Mouse (Mus musculus) kidney, embryonic 16.5 days (tissue): ENCODE data around the gene Zfp991. TPM values are rescaled to one million over a fixed set of nuclear protein-coding genes. Genes with fewer than 3 reads are reported as not detected.
"Not testable (repeated sequence)": the region's sequence is repeated elsewhere in the genome, so short reads cannot be mapped to it uniquely, and the experiment has no call there.

Experiments used
- ATAC-seq: fragments of 200-750 bp; cut with Nextera tagmentation; 2 replicates; pipeline ENCODE4 v1.8.0; 2017; ENCODE audit warnings: moderate TSS enrichment; ENCODE audit not compliant: low FRiP score, low TSS enrichment
- H3K27ac ChIP-seq: fragments of 300-500 bp; sonication (generic); 2 replicates; pipeline ENCODE4 v1.5.1; 2014; ENCODE audit warnings: low read length
- H3K27me3 ChIP-seq: fragments of 300-500 bp; sonication (generic); 2 replicates; pipeline ENCODE4 v1.6.1; 2014; ENCODE audit warnings: low read length, control low read depth, mixed read lengths; ENCODE audit not compliant: insufficient read depth
- H3K36me3 ChIP-seq: fragments of 300-500 bp; sonication (generic); 2 replicates; pipeline ENCODE4 v1.6.1; 2014; ENCODE audit warnings: low read length, control low read depth, mixed read lengths; ENCODE audit not compliant: insufficient read depth
- H3K4me1 ChIP-seq: fragments of 300-500 bp; sonication (generic); 2 replicates; pipeline ENCODE4 v1.6.1; 2014; ENCODE audit warnings: low read length, control low read depth, mixed read lengths; ENCODE audit not compliant: insufficient read depth
- H3K4me2 ChIP-seq: fragments of 300-500 bp; sonication (generic); replicated peaks from 2 replicates; pipeline ENCODE4 v1.6.1; 2014; ENCODE audit warnings: low read depth, low read length
- H3K4me3 ChIP-seq: fragments of 300-500 bp; sonication (generic); 2 replicates; pipeline ENCODE4 v1.5.1; 2014; ENCODE audit warnings: mild to moderate bottlenecking, low read length
- H3K9ac ChIP-seq: fragments of 300-500 bp; sonication (generic); replicated peaks from 2 replicates; pipeline ENCODE4 v1.6.1; 2014; ENCODE audit warnings: low read length
- H3K9me3 ChIP-seq: fragments of 300-500 bp; sonication (generic); 2 replicates; pipeline ENCODE4 v1.6.1; 2016; ENCODE audit warnings: low read length, control low read depth
- WGBS: fragments of 180-500 bp; shearing (Covaris S2); extraction: QIAGEN DNeasy Blood & Tissue Kit; methylation state at CpG from one replicate; pipeline ENCODE4 v1.1.7; 2014; 5-methylcytosine and 5-hydroxymethylcytosine counted together
- polyA plus RNA-seq: library from polyadenylated mRNA; unstranded; fragments of >200 nt; fragmentation: Nextera tagmentation; extraction: Ambion mirVana; gene quantifications from 2 replicates; pipeline ENCODE4 v1.2.1, GENCODE M21; 2015

The Zfp991 gene
- polyA plus RNA-seq, 1 experiment from 2014 or later, result 6.2 TPM

DNA sequence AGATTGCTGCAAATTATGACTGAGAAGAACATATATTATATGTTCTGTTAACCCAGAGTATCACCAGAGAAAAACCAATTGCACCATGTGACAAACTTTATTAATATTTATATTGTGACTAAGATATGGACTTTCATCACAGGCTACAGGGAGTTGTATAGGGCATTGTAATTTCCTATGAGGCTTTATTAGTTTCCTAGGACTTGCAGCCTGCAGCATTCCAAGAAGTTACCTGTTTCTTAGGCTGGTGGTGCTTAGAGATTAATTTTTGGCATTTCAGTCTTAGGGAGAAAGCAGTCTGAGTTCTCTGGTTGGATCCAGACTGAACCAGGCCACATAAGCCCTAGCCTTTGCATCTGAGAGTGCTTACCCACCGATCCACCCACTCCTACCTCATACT is 82.4 kb downstream of the Zfp991 start:
- H3K27me3 ChIP-seq, H3K9me3 ChIP-seq, H3K4me1 ChIP-seq, H3K4me2 ChIP-seq, H3K27ac ChIP-seq, H3K4me3 ChIP-seq, H3K36me3 ChIP-seq, ATAC-seq, H3K9ac ChIP-seq: not testable (repeated sequence)
- WGBS, result no CpG with 5 or more reads among the region's 1 CpGs

DNA sequence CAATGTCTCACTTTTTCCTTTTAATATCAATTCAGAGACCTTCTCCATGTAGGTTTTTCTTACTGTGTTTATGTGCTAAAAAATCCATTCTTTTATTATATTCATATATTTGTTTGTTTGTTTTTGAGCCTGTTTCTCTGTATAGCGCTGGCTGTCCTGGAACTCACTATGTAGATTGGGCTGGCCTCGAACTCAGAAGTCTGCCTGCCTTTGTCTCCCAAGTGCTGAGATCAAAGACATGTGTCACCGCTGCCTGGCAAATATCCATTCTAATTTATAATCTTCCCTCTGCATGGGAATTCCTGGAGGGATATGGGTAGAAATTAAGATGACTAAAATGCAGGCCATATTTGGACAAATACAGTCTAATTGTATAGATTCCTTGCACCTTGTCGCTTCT is 85.8 kb downstream of the Zfp991 start:
- H3K9me3 ChIP-seq, result peaks cover 15% of the 10 kb centered on the region
- H3K27me3 ChIP-seq, H3K36me3 ChIP-seq, H3K4me1 ChIP-seq, H3K27ac ChIP-seq, H3K4me3 ChIP-seq, H3K9ac ChIP-seq, H3K4me2 ChIP-seq, ATAC-seq: not testable (repeated sequence)
- WGBS, result 82% methylated on average over 2 of the region's 4 CpGs

DNA sequence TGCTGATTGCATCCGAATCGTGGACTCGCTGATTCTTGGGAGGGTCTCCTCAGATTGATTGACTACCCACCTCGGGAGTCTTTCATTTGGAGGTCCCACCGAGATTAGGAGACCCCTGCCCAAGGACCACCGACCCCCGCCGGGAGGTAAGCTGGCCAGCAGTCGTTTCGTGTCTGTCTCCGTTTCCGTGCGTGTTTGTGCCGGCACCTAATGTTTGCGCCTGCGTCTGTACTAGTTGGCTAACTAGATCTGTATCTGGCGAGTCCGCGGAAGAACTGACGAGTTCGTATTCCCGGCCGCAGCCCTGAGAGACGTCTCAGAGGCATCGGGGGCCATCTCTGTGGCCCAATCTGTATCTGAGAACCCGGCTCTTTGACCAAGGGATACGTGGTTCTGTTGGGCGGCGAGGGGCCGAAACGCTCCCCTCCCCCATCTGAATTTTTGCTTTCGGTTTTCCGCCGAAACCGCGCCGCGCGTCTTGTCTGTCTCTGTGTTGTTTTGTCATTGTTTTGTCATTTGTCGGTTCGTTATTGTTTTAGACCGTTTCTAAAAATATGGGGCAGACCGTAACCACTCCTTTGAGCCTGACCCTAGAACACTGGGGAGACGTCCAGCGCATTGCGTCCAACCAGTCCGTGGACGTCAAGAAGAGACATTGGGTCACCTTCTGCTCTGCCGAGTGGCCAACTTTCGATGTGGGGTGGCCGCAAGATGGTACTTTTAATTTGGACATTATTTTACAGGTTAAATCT is 87.7 kb downstream of the Zfp991 start:
- WGBS, result 70% methylated on average over 49 of the region's 51 CpGs
- peak overlapping the region; percentile 36 for H3K4me3 ChIP-seq
- not testable (repeated sequence) for H3K9ac ChIP-seq, H3K27ac ChIP-seq, H3K4me1 ChIP-seq, ATAC-seq, H3K36me3 ChIP-seq, H3K27me3 ChIP-seq
- H3K4me2 ChIP-seq, result peak overlapping the region; percentile 36
- H3K9me3 ChIP-seq, result peaks cover 19% of the 10 kb centered on the region

DNA sequence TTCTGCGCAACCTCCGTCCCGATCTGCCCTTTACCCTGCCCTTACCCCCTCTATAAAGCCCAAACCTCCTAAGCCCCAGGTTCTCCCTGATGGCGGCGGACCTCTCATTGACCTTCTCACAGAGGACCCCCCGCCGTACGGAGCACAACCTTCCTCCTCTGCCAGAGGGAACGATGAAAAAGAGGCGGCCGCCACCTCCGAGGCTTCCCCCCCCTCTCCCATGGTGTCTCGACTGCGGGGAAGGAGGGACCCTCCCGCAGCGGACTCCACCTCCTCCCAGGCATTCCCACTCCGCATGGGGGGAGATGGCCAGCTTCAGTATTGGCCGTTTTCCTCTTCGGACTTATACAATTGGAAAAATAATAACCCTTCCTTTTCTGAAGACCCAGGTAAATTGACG is 88.4 kb downstream of the Zfp991 start:
- WGBS, result 75% methylated on average over 13 of the region's 20 CpGs
- not testable (repeated sequence) for ATAC-seq, H3K4me2 ChIP-seq

DNA sequence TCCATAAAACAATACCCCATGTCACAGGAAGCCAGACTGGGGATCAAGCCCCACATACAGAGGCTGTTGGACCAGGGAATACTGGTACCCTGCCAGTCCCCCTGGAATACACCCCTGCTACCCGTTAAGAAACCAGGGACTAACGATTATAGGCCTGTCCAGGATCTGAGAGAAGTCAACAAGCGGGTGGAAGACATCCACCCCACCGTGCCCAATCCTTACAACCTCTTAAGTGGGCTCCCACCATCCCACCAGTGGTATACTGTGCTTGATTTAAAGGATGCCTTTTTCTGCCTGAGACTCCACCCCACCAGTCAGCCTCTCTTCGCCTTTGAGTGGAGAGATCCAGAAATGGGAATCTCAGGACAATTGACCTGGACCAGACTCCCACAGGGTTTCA is 90.2 kb downstream of the Zfp991 start:
- H3K27ac ChIP-seq, H3K27me3 ChIP-seq, H3K4me3 ChIP-seq, H3K4me1 ChIP-seq, H3K4me2 ChIP-seq, H3K9ac ChIP-seq, H3K36me3 ChIP-seq, ATAC-seq: not testable (repeated sequence)
- WGBS, result 90% methylated on average over 5 of the region's 5 CpGs
- peaks cover 34% of the 10 kb centered on the region for H3K9me3 ChIP-seq

More for the DNA sequence above, 88.4 kb downstream of the Zfp991 start:
- not testable (repeated sequence) for H3K4me3 ChIP-seq, H3K4me1 ChIP-seq, H3K36me3 ChIP-seq, H3K9ac ChIP-seq, H3K27me3 ChIP-seq, H3K27ac ChIP-seq
- H3K9me3 ChIP-seq, result peaks cover 25% of the 10 kb centered on the region

DNA sequence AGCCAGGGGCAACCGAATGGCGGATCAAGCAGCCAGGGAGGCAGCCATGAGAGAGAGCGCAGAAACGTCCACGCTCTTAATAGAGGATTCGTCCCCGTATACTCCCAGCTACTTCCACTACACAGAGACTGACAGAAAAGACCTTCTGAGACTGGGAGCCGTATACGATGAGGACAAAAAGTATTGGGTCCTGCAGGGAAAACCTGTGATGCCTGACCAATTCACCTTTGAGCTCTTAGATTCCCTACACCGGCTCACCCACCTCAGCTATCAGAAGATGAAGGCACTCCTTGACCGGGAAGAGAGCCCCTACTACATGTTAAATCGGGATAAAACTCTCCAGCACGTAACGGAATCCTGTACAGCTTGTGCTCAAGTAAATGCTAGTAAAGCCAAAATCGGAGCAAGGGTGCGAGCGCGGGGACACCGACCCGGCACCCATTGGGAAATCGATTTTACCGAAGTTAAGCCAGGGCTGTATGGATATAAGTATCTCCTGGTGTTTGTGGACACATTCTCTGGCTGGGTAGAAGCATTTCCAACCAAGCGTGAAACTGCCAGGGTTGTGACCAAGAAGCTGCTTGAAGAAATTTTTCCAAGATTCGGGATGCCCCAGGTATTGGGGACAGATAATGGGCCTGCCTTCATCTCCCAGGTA is 92.1 kb downstream of the Zfp991 start:
- H3K4me2 ChIP-seq, H3K4me3 ChIP-seq, H3K4me1 ChIP-seq, H3K9ac ChIP-seq, H3K36me3 ChIP-seq, H3K27me3 ChIP-seq, H3K27ac ChIP-seq, ATAC-seq: not testable (repeated sequence)
- WGBS, result 95% methylated on average over 23 of the region's 24 CpGs
- peaks cover 34% of the 10 kb centered on the region for H3K9me3 ChIP-seq

DNA sequence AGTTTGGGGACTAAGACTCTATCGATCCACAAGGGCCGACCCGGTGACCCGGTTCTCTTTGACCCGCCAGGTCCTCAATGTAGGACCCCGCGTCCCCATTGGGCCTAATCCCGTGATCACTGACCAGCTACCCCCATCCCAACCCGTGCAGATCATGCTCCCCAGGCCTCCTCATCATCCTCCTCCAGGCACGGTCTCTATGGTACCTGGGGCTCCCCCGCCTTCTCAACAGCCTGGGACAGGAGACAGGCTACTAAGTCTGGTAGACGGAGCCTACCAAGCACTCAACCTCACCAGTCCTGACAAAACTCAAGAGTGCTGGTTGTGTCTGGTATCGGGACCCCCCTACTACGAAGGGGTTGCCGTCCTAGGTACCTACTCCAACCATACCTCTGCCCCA is 93.8 kb downstream of the Zfp991 start:
- ATAC-seq, H3K9ac ChIP-seq: not testable (repeated sequence)
- 89% methylated on average over 5 of the region's 15 CpGs for WGBS

DNA sequence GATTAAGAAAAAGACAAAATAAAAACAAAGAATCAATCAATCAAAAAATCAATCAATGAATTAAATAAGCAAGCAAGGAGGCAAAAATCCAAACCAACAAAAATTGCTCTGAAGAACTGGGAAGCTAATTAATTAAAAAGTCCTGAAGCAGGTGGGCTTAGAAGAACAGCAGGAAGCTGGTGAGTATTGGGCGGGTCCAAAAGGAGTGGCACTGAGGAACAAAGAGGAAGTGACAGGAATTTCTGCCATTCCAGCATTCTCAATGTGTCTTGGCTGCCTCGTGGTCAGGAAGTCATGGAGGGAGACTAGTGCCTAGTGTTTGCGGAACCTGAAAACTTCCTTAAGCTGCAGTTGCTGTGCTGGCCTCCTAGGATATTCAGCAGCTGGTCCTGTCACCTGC is 98.2 kb downstream of the Zfp991 start:
- not testable (repeated sequence) for H3K4me1 ChIP-seq, ATAC-seq, H3K27ac ChIP-seq, H3K4me2 ChIP-seq, H3K4me3 ChIP-seq, H3K9ac ChIP-seq, H3K36me3 ChIP-seq, H3K27me3 ChIP-seq
- peaks cover 28% of the 10 kb centered on the region for H3K9me3 ChIP-seq
- 66% methylated on average over 2 of the region's 3 CpGs for WGBS

More for the DNA sequence above, 93.8 kb downstream of the Zfp991 start:
- H3K4me3 ChIP-seq, H3K4me1 ChIP-seq, H3K27ac ChIP-seq, H3K36me3 ChIP-seq, H3K4me2 ChIP-seq, H3K27me3 ChIP-seq: not testable (repeated sequence)
- H3K9me3 ChIP-seq, result peaks cover 23% of the 10 kb centered on the region
